Mouse (Mus musculus): ENCODE measurements around the gene Dhodh. TPM values are rescaled to one million over a fixed set of nuclear protein-coding genes. Genes with fewer than 3 reads are reported as not detected.

Dhodh gene
- total RNA-seq, 2 experiments from 2014 or later = 14.1 to 18.7 TPM

DNA sequence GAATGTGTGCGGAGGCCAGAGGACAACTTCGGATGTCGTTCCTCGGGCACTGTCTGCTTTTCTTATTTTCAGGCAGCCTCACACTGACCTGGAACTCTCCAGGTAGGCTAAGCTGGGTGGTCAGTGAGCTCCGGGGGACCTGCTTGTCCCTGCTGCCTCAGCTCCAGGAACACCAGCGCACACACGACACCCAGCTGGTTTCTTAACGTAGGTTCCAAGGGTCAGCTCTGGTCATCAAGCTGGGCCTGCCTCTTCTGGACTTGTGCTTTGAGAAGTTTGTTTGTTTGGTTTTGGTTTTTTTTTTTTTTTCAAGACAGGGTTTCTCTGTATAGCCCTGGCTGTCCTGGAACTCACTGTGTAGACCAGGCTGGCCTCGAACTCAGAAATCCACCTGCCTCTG, 17.6 kb downstream of the Dhodh start:
- no peak for DNase-seq
- intact Hi-C loops (cut with DNase I) = no loop called here

DNA sequence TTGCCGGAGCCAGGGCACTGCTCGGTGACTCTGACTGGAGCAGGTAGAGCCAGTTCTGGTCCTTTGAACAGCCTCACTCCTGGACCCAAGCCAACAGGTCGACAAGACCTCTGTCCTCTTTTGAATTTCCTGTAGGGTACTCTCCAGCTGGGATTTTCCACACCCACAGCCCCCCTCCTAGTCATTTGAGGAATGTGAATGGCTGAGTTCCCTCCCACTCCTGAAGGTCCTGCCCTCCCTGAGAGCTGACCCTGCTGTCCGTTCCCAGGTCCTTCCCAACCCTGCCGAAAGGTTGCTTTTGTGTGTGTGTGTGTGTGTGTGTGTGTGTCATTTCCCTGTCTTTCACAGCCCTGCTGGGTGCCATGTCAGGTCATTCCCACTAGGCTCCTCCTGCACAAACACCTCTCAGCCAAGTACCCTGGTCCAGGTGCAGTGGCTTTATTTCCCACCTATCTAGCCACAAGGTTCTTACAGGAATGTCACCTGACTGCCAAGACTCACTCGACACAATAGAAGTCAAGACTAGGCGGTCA, 21.4 kb downstream of the Dhodh start:
- intact Hi-C loops (cut with DNase I) = no loop called here
- DNase-seq = no peak

- no peak for DNase-seq
- intact Hi-C loops (cut with DNase I) = no loop called here
These were observed 22.8 kb downstream of the Dhodh start for GRCm38 (mm10) chr8:109585652-109586051.

- DNase-seq = no peak
- intact Hi-C loops (cut with DNase I) = no loop called here
These were observed 23.6 kb downstream of the Dhodh start for GRCm38 (mm10) chr8:109584830-109585229.

DNA sequence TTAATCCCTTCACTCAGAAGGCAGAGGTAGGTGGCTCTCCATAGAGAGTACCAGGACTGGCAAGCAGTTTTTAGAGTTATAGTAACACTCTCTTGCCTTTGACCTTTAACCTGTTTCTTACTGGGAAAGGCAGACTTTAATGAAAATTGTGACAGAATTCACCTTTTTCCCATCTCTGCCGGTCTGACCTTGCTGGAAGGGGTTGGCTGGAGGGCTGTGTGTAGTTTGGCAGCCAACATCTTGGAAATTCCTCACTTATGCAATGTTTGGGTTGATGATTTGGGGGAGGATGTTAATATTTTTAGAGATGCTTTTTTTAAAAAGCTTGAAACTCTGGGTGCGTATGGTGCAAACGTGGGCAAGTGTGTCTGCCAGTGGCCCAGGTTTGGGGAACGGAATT, 24.2 kb downstream of the Dhodh start:
- DNase-seq = no peak
- intact Hi-C loops (cut with DNase I) = no loop called here

GRCm38 (mm10) chr8:109578900-109579301, 29.6 kb downstream of the Dhodh start, which contains the start of gene Hp:
Gene Hp, minus strand, starts transcription at chr8:109579172.
- intact Hi-C loops (cut with DNase I) = no loop called here
- no peak for DNase-seq

DNA sequence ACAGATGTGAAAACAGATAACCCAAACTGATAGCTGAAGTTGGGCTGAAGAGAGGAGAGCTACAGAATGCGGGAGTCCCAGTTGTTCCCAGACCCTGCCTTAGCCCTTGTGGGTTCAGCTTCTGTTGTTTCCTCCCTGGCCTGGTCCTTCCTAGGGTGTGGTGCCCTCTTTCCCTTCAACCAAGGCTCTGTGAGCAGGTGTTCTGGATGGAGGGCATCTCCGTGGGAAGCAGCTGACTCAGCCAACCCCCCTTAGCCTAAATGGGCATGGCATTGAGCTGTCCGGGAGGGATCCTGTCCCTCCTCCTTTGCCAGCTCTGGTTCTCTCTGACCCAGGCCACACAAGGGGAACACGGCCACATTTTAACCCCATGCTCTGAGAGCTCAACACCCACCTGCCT, 32.2 kb downstream of the Dhodh start:
- intact Hi-C loops (cut with DNase I) = no loop called here
- no peak for DNase-seq

GRCm38 (mm10) chr8:109571139-109571538, 37.3 kb downstream of the Dhodh start:
- DNase-seq = no peak
- intact Hi-C loops (cut with DNase I) = no loop called here

DNA sequence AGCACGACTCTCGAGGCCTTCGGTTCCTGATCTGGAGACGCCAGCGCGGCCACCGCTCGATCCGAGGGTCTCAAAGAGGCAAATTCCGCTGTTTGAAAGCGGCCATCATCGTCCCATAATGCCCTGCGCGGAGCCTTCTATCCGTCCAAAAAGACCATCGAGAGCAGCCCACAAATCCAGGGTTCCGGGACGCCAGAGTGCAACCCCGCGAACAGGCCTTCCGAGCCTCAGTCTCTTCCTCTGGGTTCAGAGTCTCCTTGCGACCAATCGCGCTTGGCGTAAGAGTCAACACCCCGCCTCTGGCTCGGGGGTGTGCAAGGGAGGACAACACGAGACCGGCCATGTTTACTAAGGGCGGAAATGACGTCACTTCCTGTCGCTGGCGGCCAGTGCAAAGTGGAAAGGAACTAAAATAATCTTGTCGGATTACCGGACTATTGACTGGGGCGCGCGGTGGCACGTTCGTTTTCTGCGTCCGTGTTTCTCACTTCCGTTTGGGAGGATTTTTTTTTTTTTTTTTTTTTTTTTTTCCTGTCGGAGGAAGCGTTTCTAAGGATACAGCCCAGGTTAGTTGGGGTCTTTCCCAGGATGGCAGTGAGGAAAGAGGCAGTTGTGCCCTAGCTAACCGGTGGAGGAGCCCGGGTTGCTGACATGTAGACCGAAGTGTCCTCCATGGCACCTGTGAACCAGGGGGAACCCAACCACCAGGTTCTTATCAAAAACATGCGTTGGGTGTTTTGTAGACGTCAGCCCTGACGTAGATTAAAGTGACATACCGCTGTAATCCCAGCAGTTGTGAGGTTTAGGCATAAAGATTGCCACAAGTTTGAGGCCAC, 42.8 kb downstream of the Dhodh start, which contains the start of the genes Dhx38 and Txnl4b:
TSS of gene Dhx38 (minus strand) at position 364 of the 836 bp plus-strand sequence.
TSS of gene Txnl4b (plus strand) at position 395 of the 836 bp plus-strand sequence.
- peak; percentile 99 to 100 for DNase-seq
- intact Hi-C loops (cut with DNase I) = loop anchor here (2.0 to 10.0 kb wide), 3 partner anchors 43 to 1981 kb away; partner anchors contain the start of genes Ap1g1, Dhodh and Psmd7

GRCm38 (mm10) chr8:109564766-109565165, 43.7 kb downstream of the Dhodh start:
- intact Hi-C loops (cut with DNase I) = loop anchor here (5.0 to 10.0 kb wide), 2 partner anchors 213 to 1980 kb away; partner anchors contain the start of genes Ap1g1 and Psmd7

GRCm38 (mm10) chr8:109563881-109564280, 44.6 kb downstream of the Dhodh start:
- intact Hi-C loops (cut with DNase I) = loop anchor here (10.0 kb wide), 1 partner anchor 1979 kb away; the partner anchor contains the start of gene Psmd7
- DNase-seq = no peak

More at GRCm38 (mm10) chr8:109564766-109565165, 43.7 kb downstream of the Dhodh start:
- DNase-seq = peak in 1 of 2 experiments; percentile 10

GRCm38 (mm10) chr8:109551663-109552062, 56.8 kb downstream of the Dhodh start:
- DNase-seq = peak in 1 of 2 experiments; percentile 17

GRCm38 (mm10) chr8:109544049-109544448, 64.4 kb downstream of the Dhodh start:
- no peak for DNase-seq
- intact Hi-C loops (cut with DNase I) = no loop called here

More at GRCm38 (mm10) chr8:109551663-109552062, 56.8 kb downstream of the Dhodh start:
- intact Hi-C loops (cut with DNase I) = no loop called here

- intact Hi-C loops (cut with DNase I) = no loop called here
- no peak for DNase-seq
These were observed 65.5 kb downstream of the Dhodh start for GRCm38 (mm10) chr8:109542748-109543519.

DNA sequence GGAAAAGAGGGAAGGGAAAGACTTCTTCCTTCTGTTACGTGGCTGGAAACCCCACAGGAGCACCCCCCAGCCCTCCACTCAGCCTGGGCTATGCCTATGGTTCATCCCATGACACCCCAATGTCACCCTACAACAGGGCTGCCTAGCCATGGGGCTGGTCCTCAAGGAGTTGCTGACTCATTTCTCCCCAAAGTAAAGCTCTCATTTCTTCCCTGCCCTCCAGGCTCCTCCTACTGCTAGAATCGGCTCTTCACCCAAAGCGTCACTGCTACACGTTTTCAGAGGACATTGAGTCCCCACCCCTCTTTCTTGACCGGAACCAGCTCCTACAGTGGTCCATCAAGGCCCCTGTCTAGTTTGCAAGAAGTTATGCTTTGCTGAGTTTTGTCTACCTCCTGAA, 66.3 kb downstream of the Dhodh start:
- intact Hi-C loops (cut with DNase I) = no loop called here
- DNase-seq = no peak

Other genes starting within 250 kb of the Dhodh start
- gene Pmfbp1, start 114.6 kb downstream of the Dhodh start, total RNA-seq (2021) = not detected
- 10 to 100 TPM; 18.0 to 18.6 TPM for gene Dhx38, start 42.8 kb downstream of the Dhodh start, total RNA-seq (2021)
- gene Txnl4b, start 42.8 kb downstream of the Dhodh start, total RNA-seq (2021) = 1 to 10 TPM; 5.3 to 6.9 TPM
- gene Hp, start 29.5 kb downstream of the Dhodh start, total RNA-seq (2021) = 1 to 10 TPM; 2.6 to 4.5 TPM
- gene Pkd1l3, start 5.8 kb upstream of the Dhodh start, total RNA-seq (2021) = under 1 TPM in 1 of 2 experiments, not detected in 1; 0.26 TPM
- gene Ist1, start 84.6 kb upstream of the Dhodh start, total RNA-seq (2021) = 10 to 100 TPM; 61.7 to 62.6 TPM
- gene Zfp821, start 96.9 kb upstream of the Dhodh start, total RNA-seq (2021) = 10 to 100 TPM; 13.1 to 15.2 TPM
- 10 to 100 TPM; 34.7 to 36.7 TPM for gene Atxn1l, start 129.1 kb upstream of the Dhodh start, total RNA-seq (2021)
- gene Ap1g1, start 169.9 kb upstream of the Dhodh start, total RNA-seq (2021) = 10 to 100 TPM; 53.2 to 53.6 TPM

All from heart, postnatal 10 days (tissue).